Mouse (Mus musculus) heart, postnatal 0 days (tissue): ENCODE measurements around the gene Pagr1b. TPM values are rescaled to one million over a fixed set of nuclear protein-coding genes. Genes with fewer than 3 reads are reported as not detected.

Experiments used
- ATAC-seq: fragments of 200-750 bp; cut with Nextera tagmentation; 2 replicates; pipeline ENCODE4 v1.8.0; 2017; ENCODE audit warnings: low read depth, moderate number of reproducible peaks, moderate library complexity; ENCODE audit not compliant: insufficient read depth
- DNase-seq: peaks from one replicate; pipeline ENCODE4 v3.0.0-alpha.2; 2016; ENCODE audit warnings: low spot score
- H3K27ac ChIP-seq: fragments of 300-500 bp; sonication (generic); 2 replicates; pipeline ENCODE4 v1.5.1; 2014; ENCODE audit warnings: low read depth, mild to moderate bottlenecking
- H3K27me3 ChIP-seq: fragments of 300-500 bp; sonication (generic); 2 replicates; pipeline ENCODE4 v1.6.1; 2014; ENCODE audit warnings: low read length, mixed read lengths; ENCODE audit not compliant: control insufficient read depth, insufficient read depth
- H3K36me3 ChIP-seq: fragments of 300-500 bp; sonication (generic); replicated peaks from 2 replicates; pipeline ENCODE4 v1.6.1; 2014; ENCODE audit warnings: low read length, mixed read lengths; ENCODE audit not compliant: control insufficient read depth, insufficient read depth
- H3K4me1 ChIP-seq: fragments of 300-500 bp; sonication (generic); 2 replicates; pipeline ENCODE4 v1.6.1; 2014; ENCODE audit warnings: antibody characterized with exemption; ENCODE audit not compliant: control insufficient read depth, insufficient read depth
- H3K4me2 ChIP-seq: fragments of 300-500 bp; sonication (generic); 2 replicates; pipeline ENCODE4 v1.6.1; 2014; ENCODE audit warnings: low read depth, mild to moderate bottlenecking, low read length, moderate library complexity
- H3K4me3 ChIP-seq: fragments of 300-500 bp; sonication (generic); 2 replicates; pipeline ENCODE4 v1.5.1; 2014; ENCODE audit warnings: low read depth, low read length
- H3K9ac ChIP-seq: fragments of 300-500 bp; sonication (generic); replicated peaks from 2 replicates; pipeline ENCODE4 v1.6.1; 2014; ENCODE audit warnings: low read depth, low read length, mixed read lengths
- H3K9me3 ChIP-seq: fragments of 300-500 bp; sonication (generic); replicated peaks from 2 replicates; pipeline ENCODE4 v1.6.1; 2016; ENCODE audit warnings: low read length; ENCODE audit not compliant: control insufficient read depth
- CTCF ChIP-seq: IDR thresholded peaks from 2 replicates; pipeline ENCODE4 v1.5.1; 2016; ENCODE audit warnings: antibody characterized with exemption, control low read depth, low read depth
- EP300 ChIP-seq: IDR thresholded peaks from 2 replicates; pipeline ENCODE4 v1.6.1; 2016; ENCODE audit warnings: antibody characterized with exemption, low read depth
- WGBS: fragments of 180-500 bp; shearing (Covaris S2); extraction: QIAGEN DNeasy Blood & Tissue Kit; methylation state at CpG from one replicate; pipeline ENCODE4 v1.1.7; 2014; 5-methylcytosine and 5-hydroxymethylcytosine counted together
- polyA plus RNA-seq: library from polyadenylated mRNA; unstranded; fragments of >200 nt; fragmentation: Nextera tagmentation; extraction: Ambion mirVana; gene quantifications from 2 replicates; pipeline ENCODE4 v1.2.1, GENCODE M21; 2015
- total RNA-seq: library from RNA; depleted of rRNA; stranded (reverse); fragments of >200 nt; gene quantifications from 2 replicates; pipeline ENCODE4 v1.2.3, GENCODE M21; 2014; ENCODE audit warnings: low replicate concordance

Gene Pagr1b
- total and polyA plus RNA-seq, 2 experiments from 2014 or later: not detected

DNA sequence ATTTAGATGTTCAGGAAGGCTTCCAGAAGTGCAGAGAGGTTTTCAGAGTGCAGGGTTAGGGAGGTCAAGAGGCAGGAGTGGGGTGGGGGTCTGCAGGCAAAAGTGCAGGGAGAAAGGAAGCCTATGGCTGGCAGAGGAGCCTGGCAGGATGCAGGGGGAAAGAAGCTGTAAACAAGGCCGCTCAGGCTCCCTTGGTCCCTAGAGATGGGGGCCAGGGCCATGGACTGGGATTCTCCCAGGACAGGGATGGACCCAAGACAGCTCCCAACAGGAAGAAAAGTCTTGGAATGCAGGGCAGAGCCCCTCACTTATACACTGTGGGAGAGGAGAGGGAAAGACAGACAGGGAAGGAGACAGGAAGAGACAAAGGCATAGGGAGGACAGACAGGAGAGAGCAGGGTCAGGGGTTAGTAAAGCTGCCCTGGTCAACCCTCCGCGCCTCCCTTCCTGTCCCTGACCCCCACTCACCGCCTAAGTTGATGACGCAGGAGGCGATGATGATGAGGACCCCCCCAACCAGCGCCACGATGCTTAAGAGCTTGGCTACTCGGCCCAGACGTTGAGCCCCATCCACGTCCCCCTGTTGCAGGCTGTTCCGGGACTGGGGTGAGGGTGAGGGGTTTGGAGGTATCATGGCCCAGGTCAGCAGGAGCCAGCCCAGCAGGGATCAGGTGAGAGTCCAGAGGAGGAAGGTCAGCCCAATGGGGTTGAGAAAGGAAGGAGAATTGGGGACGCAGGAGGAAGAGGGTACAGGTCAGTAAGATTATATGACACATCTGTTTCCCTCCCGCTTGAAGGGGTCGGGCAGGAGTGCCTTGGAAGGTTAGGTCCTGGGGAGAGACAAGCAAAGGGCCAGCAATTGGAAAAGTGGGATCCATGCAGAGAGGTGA, 2.4 kb upstream of the Pagr1b start:
- Histone ChIP-seq H3K9ac (no peak overlapping the region), H3K4me3 (no peak overlapping the region), H3K27ac (peak overlapping the region; percentile 88; the same call in 1 of the 2 replicates), H3K36me3 (peaks cover 22% of the 10 kb centered on the region), H3K4me2 (no peak overlapping the region), H3K27me3 (no peaks in the 10 kb centered on the region), H3K9me3 (no peaks in the 10 kb centered on the region), H3K4me1 (peaks cover 31% of the 10 kb centered on the region)
- TF ChIP-seq CTCF: no peak
- TF ChIP-seq EP300: no peak
- WGBS: 65% methylated on average over 15 of the region's 15 CpGs
- ATAC-seq (no peak), DNase-seq (no peak)

GRCm38 (mm10) chr7:127017950-127018345, 1.7 kb upstream of the Pagr1b start:
- peaks cover 15% of the 10 kb centered on the region for H3K36me3 ChIP-seq
- H3K9ac ChIP-seq: no peak overlapping the region
- H3K4me3 ChIP-seq: no peak overlapping the region
- ATAC-seq (no peak), DNase-seq (no peak)
- H3K4me1 ChIP-seq: peaks cover 26% of the 10 kb centered on the region
- no peak overlapping the region for H3K4me2 ChIP-seq
- no peaks in the 10 kb centered on the region for H3K9me3 ChIP-seq
- TF ChIP-seq EP300 (no peak), CTCF (no peak)
- 36% methylated on average over 6 of the region's 6 CpGs for WGBS
- H3K27me3 ChIP-seq: no peaks in the 10 kb centered on the region
- H3K27ac ChIP-seq: peak overlapping the region; percentile 88; the same call in 1 of the 2 replicates

DNA sequence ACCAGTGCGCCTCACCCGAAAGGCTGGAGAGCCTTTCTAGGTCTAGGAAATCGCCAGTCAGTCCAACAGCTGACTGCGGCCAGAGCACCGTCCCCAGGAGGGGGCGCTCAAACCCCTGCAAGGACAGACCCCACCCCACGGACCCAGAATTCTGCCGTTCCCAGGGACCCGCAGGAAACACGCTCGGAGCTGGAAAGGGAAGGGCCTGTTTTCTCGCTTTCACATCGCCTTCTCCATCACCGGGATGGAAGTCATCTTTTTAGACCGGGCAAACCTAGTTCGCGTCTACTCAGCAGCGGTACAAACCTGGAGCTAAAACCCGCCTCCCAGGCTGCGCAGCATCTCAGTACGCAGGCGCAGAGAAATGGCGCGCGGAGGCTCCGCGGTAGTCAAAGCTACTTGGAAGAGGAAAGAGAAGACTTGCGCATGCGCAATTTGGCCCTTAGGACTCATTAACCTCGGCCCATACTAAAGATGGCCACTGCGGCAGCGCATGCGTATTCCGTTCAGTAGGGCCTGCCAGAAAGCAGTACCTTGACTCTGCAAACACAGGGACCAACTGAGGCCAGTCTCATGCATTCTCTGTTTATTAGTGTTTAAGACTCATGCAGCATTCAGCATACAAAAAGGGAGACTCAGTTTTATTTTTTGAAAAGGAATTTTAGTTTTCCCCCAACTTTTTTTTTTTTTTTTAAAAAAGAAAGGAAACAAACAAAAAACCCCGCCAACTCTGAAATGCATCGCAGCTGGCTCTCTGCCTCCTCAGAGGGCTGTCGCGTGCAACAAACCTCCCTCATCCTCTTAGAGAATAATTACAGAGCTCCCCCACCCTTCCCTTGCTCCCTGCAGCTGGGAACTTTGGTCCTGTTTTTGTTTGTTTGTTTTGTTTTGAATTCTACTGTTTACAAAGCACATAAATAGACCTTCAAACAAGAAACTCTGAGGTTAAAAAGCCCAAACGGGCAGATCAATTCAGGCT, 976 bp upstream of the Pagr1b start, which contains the start of gene Pagr1a:
Gene Pagr1a, minus strand, starts transcription at position 382 of the 979 bp plus-strand sequence.
- no peaks in the 10 kb centered on the region for H3K27me3 ChIP-seq
- DNase-seq (peak; percentile 99), ATAC-seq (peak; percentile 87)
- H3K27ac ChIP-seq: peak within 1 kb of the TSS; percentile 88
- peaks cover 13% of the 10 kb centered on the region; the same call in 1 of the 2 replicates for H3K36me3 ChIP-seq
- TF ChIP-seq EP300 (no peak), CTCF (peak; percentile 66)
- H3K4me3 ChIP-seq: peak within 1 kb of the TSS; percentile 53
- 3% methylated on average over 39 of the region's 39 CpGs for WGBS
- peaks cover 26% of the 10 kb centered on the region for H3K4me1 ChIP-seq
- peak within 1 kb of the TSS; percentile 63 for H3K9ac ChIP-seq
- H3K9me3 ChIP-seq: no peaks in the 10 kb centered on the region
- H3K4me2 ChIP-seq: peak within 1 kb of the TSS; percentile 89

DNA sequence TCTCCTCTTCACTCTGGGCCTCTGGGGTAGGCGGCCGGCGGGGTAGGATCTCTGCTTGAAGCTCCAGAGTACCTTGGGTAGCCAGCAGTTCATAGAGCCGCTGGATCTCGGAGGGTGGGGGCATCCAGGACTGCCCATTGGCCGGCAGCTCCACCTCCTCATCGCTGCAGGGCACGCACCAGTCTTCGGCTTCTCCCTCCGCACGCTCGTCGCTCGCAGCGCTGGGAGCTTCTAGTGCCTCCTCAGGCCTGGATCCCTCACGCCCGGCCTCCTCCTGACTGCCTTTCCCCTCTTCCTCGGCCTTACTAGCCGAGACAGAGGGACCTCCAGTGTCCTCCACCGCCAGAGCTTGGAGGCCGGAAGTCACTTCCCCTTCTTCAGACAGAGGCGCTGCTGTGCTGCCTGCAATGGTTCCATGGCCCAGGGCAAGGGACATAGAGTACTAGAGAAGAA, 228 bp upstream of the Pagr1b start:
- H3K27ac ChIP-seq: peak overlapping the region; percentile 88
- H3K4me3 ChIP-seq: peak overlapping the region; percentile 53
- no peaks in the 10 kb centered on the region for H3K27me3 ChIP-seq
- DNase-seq (peak; percentile 67), ATAC-seq (peak; percentile 45)
- H3K36me3 ChIP-seq: 0 out of 2 replicates have a peak, but pooled peaks cover 10% of the 10 kb centered on the region
- H3K4me2 ChIP-seq: peak overlapping the region; percentile 89
- no peak for TF ChIP-seq EP300
- TF ChIP-seq CTCF: no peak
- 1% methylated on average over 22 of the region's 22 CpGs for WGBS
- peak overlapping the region; percentile 63 for H3K9ac ChIP-seq
- H3K9me3 ChIP-seq: no peaks in the 10 kb centered on the region
- peaks cover 25% of the 10 kb centered on the region for H3K4me1 ChIP-seq

DNA sequence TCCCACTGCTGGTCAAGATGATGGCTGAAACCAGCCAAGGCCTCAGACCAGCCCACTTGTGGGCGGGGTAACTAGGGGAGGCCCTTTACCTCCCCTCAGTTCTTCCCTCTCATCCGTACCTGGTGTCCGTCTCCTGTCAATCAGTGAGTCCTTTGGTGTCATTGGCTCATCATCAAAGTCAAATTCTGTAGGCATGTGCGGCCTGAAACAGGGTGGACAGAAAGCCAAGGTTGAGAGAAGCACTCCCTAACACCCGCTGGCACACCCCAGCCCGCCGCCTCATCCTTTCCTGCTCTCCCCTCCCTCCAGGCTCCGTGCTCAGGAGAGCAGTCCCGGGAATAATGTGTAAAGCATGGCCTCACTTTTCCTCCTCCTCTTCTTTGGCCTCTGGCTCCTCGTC, 203 bp downstream of the Pagr1b start:
- no peak for DNase-seq

More for the DNA sequence above, 203 bp downstream of the Pagr1b start:
- Histone ChIP-seq H3K27me3 (no peaks in the 10 kb centered on the region), H3K4me3 (peak overlapping the region; percentile 53), H3K4me1 (peaks cover 21% of the 10 kb centered on the region), H3K4me2 (peak overlapping the region; percentile 89), H3K27ac (peak overlapping the region; percentile 88), H3K36me3 (0 out of 2 replicates have a peak, but pooled peaks cover 10% of the 10 kb centered on the region), H3K9ac (peak overlapping the region; percentile 63), H3K9me3 (no peaks in the 10 kb centered on the region)
- TF ChIP-seq CTCF (no peak), EP300 (no peak)
- ATAC-seq: no peak
- WGBS: 0% methylated on average over 10 of the region's 10 CpGs
